Mouse (Mus musculus) midbrain, postnatal 0 days (tissue): ENCODE measurements around the gene Kl. TPM values are rescaled to one million over a fixed set of nuclear protein-coding genes. Genes with fewer than 3 reads are reported as not detected.

Source experiments
- ATAC-seq: fragments of 200-750 bp; cut with Nextera tagmentation; 2 replicates; pipeline ENCODE4 v1.8.0; 2017; ENCODE audit warnings: moderate number of reproducible peaks, mild to moderate bottlenecking, moderate TSS enrichment, moderate library complexity; ENCODE audit not compliant: low FRiP score
- DNase-seq: peaks from one replicate; pipeline ENCODE4 v3.0.0-alpha.2; 2015; ENCODE audit warnings: low spot score
- H3K27ac ChIP-seq: fragments of 300-500 bp; sonication (generic); 2 replicates; pipeline ENCODE4 v1.5.1; 2014; ENCODE audit warnings: low read depth, mild to moderate bottlenecking, low read length, mixed read lengths
- H3K27me3 ChIP-seq: fragments of 300-500 bp; sonication (generic); 2 replicates; pipeline ENCODE4 v1.6.1; 2014; ENCODE audit warnings: low read length, control low read depth, mixed read lengths; ENCODE audit not compliant: insufficient read depth
- H3K36me3 ChIP-seq: fragments of 300-500 bp; sonication (generic); 2 replicates; pipeline ENCODE4 v1.6.1; 2014; ENCODE audit warnings: low read length, control low read depth, mixed read lengths; ENCODE audit not compliant: insufficient read depth
- H3K4me1 ChIP-seq: fragments of 300-500 bp; sonication (generic); 2 replicates; pipeline ENCODE4 v1.6.1; 2014; ENCODE audit warnings: mild to moderate bottlenecking, control low read depth, antibody characterized with exemption, low read length, mixed read lengths; ENCODE audit not compliant: insufficient read depth
- H3K4me2 ChIP-seq: fragments of 300-500 bp; sonication (generic); 2 replicates; pipeline ENCODE4 v1.6.1; 2014; ENCODE audit warnings: low read depth, mild to moderate bottlenecking, low read length, mixed read lengths; ENCODE audit not compliant: poor library complexity, severe bottlenecking
- H3K4me3 ChIP-seq: fragments of 300-500 bp; sonication (generic); 2 replicates; pipeline ENCODE4 v1.5.1; 2014; ENCODE audit warnings: low read depth, mild to moderate bottlenecking, low read length, moderate library complexity
- H3K9ac ChIP-seq: fragments of 300-500 bp; sonication (generic); replicated peaks from 2 replicates; pipeline ENCODE4 v1.6.1; 2014; ENCODE audit warnings: mild to moderate bottlenecking, low read length, moderate library complexity, mixed read lengths; ENCODE audit not compliant: poor library complexity, severe bottlenecking
- H3K9me3 ChIP-seq: fragments of 300-500 bp; sonication (generic); 2 replicates; pipeline ENCODE4 v1.6.1; 2016; ENCODE audit warnings: low read length, control low read depth
- CTCF ChIP-seq: IDR thresholded peaks from 2 replicates; pipeline ENCODE4 v1.5.1; 2016; ENCODE audit warnings: antibody characterized with exemption, mild to moderate bottlenecking
- WGBS: fragments of 180-500 bp; shearing (Covaris S2); extraction: QIAGEN DNeasy Blood & Tissue Kit; methylation state at CpG from one replicate; pipeline ENCODE4 v1.1.7; 2014; 5-methylcytosine and 5-hydroxymethylcytosine counted together
- polyA plus RNA-seq: library from polyadenylated mRNA; unstranded; fragments of >200 nt; fragmentation: Nextera tagmentation; extraction: Ambion mirVana; gene quantifications from 2 replicates; pipeline ENCODE4 v1.2.1, GENCODE M21; 2015
- total RNA-seq: library from RNA; depleted of rRNA; stranded (reverse); fragments of >200 nt; gene quantifications from 2 replicates; pipeline ENCODE4 v1.2.3, GENCODE M21; 2014

The Kl gene
- total and polyA plus RNA-seq, 2 experiments from 2014 or later = 0.41 to 2.3 TPM

DNA sequence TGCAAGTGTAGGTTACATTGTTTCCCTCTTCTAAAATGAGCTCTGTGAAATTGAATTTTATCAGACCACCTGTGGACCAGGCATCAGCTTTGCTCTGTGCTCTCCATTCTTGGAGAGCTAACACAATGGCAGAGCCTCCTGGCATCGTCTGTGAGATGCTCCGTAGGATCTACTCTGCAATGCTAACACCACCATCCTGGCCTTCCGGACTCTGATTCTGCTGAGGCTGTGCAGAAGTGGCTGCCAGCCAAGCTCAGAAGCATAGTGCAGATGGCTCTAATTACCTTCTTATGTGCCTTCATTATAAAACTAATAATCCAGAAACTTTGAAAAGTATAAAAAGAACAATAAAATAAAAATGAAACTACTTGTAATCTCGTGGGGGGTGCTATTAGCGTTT lies 16.2 kb upstream of the Kl start:
- no peak overlapping the region for H3K4me3 ChIP-seq
- H3K27ac ChIP-seq = no peak overlapping the region
- H3K4me1 ChIP-seq = no peaks in the 10 kb centered on the region
- ATAC-seq (no peak), DNase-seq (peak; percentile 47)
- H3K9me3 ChIP-seq = no peaks in the 10 kb centered on the region
- no peaks in the 10 kb centered on the region for H3K27me3 ChIP-seq
- H3K9ac ChIP-seq = no peak overlapping the region
- H3K4me2 ChIP-seq = no peak overlapping the region
- WGBS = 45% methylated on average over 5 of the region's 5 CpGs
- TF ChIP-seq CTCF = no peak
- no peaks in the 10 kb centered on the region for H3K36me3 ChIP-seq

DNA sequence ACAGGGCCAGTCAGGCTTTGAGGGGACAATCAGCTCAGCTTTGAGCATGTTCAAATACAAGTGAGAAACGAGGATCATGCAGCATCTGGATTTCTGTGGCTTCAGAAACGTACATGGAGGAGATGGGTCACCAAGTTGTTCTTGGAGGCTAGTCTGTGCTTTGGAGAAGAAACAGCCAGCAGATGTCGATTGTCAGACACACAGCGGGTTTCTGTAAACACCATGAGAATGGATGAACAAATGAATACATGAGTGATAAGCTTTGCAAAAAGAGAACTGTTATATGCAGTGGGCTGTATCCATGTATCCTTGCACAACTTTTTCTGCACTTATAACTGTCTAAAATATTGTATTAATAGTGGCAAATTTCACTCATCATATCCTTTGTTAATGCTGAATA lies 15.6 kb upstream of the Kl start:
- no peak for ATAC-seq
- Histone ChIP-seq H3K4me3 (no peak overlapping the region), H3K9me3 (no peaks in the 10 kb centered on the region), H3K27ac (no peak overlapping the region), H3K4me2 (no peak overlapping the region), H3K27me3 (no peaks in the 10 kb centered on the region), H3K36me3 (no peaks in the 10 kb centered on the region), H3K4me1 (no peaks in the 10 kb centered on the region), H3K9ac (no peak overlapping the region)
- WGBS = 75% methylated on average over 4 of the region's 4 CpGs
- no peak for DNase-seq
- TF ChIP-seq CTCF = no peak

DNA sequence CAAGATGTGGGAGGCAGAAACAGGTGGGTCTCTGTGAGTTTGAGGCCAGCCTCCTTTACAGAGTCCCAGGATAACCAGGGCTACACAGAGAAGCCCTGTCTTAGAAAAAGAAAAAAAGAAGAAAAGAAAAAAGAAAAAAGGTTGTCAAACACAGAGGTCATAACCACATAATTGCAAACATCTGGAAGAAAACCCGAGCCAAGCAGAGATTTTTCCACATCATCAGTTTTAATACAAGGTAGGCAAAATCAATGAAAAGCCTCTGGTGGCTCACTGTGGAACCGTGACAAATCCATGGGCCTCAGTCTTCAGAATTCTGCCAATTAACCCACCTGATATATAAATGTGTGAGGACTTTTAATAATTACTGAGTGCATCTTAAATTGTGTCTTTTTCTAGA lies 14.9 kb upstream of the Kl start:
- Histone ChIP-seq H3K9ac (no peak overlapping the region), H3K4me3 (no peak overlapping the region), H3K4me1 (no peaks in the 10 kb centered on the region), H3K27ac (no peak overlapping the region), H3K27me3 (no peaks in the 10 kb centered on the region), H3K9me3 (no peaks in the 10 kb centered on the region), H3K4me2 (no peak overlapping the region), H3K36me3 (no peaks in the 10 kb centered on the region)
- ATAC-seq (no peak), DNase-seq (no peak)
- TF ChIP-seq CTCF = no peak
- 58% methylated on average over 2 of the region's 2 CpGs for WGBS

DNA sequence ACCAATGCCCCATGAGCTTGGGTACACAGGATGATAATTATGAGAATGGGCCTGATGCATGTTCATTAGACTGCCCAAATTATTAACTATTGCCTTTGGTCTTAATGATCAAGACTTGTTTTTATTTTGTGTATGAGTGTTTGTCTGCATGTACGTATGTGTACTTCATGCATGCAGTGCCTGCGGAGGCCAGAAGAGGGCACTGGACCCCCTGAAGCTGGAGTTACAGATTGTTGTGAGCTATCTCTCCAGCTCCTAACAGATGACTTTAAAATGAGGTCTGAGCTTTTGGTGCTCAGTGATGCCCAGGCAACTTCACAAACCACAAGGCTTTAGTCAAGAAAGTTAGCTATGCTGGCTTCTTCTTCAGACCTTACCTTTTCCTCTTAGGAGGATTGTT lies 6.8 kb upstream of the Kl start:
- ATAC-seq (no peak), DNase-seq (no peak)
- no peak overlapping the region for H3K4me2 ChIP-seq
- H3K27me3 ChIP-seq = no peaks in the 10 kb centered on the region
- no peaks in the 10 kb centered on the region for H3K9me3 ChIP-seq
- no peaks in the 10 kb centered on the region for H3K36me3 ChIP-seq
- 95% methylated on average over 2 of the region's 2 CpGs for WGBS
- no peak overlapping the region for H3K9ac ChIP-seq
- H3K4me1 ChIP-seq = no peaks in the 10 kb centered on the region
- peak; percentile 39 for TF ChIP-seq CTCF
- H3K4me3 ChIP-seq = no peak overlapping the region
- H3K27ac ChIP-seq = no peak overlapping the region

DNA sequence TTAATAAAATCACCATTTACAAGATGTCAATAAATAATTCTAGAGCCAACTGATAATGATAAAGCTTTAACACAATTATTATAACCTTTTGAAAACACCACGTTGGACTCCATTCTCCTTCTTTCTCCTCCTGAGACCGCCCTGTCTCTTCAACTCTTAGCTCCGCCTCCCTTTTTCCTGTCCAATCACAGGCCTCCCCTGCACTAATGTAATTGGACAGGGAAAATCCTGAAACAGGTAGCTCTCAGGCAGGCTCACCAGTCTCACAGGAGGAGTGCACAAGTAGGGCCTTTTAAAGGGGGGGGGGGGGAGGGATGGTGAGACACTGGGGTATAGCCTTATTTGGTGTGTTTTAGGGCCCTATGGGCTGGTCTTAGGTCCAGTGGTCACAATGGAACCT lies 3.3 kb upstream of the Kl start:
- no peak overlapping the region for H3K4me3 ChIP-seq
- no peak overlapping the region for H3K9ac ChIP-seq
- no peaks in the 10 kb centered on the region for H3K9me3 ChIP-seq
- H3K27ac ChIP-seq = no peak overlapping the region
- H3K4me1 ChIP-seq = no peaks in the 10 kb centered on the region; the same call in 1 of the 2 replicates
- TF ChIP-seq CTCF = no peak
- DNase-seq (no peak), ATAC-seq (no peak)
- H3K36me3 ChIP-seq = no peaks in the 10 kb centered on the region
- peaks cover 13% of the 10 kb centered on the region for H3K27me3 ChIP-seq
- no peak overlapping the region for H3K4me2 ChIP-seq
- 85% methylated on average over 3 of the region's 3 CpGs for WGBS

DNA sequence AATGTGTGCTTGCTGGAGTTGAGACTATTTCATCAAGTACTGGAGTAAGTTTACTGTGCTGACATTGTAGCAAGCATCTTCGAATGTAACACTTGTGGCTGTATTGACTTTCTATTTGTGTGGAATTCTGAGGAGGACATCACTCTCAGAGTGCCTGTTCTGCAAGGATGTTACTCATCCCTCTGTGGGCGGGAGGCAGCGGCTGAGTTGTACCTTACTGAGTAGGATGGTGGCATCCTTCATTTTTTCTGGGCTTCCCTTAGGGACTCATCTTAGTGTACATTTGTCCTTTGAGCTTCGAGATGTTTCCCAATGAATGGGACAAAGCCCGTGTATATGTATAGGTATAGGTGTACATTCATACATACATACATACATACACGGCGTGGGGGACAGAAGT lies 1.1 kb upstream of the Kl start:
- H3K27me3 ChIP-seq = peaks cover 15% of the 10 kb centered on the region
- no peak for TF ChIP-seq CTCF
- H3K9me3 ChIP-seq = no peaks in the 10 kb centered on the region
- no peak overlapping the region for H3K9ac ChIP-seq
- no peak overlapping the region for H3K4me2 ChIP-seq
- WGBS = 89% methylated on average over 7 of the region's 7 CpGs
- no peak overlapping the region for H3K27ac ChIP-seq
- no peak overlapping the region for H3K4me3 ChIP-seq
- DNase-seq (no peak), ATAC-seq (no peak)
- H3K36me3 ChIP-seq = no peaks in the 10 kb centered on the region
- no peaks in the 10 kb centered on the region; the same call in 1 of the 2 replicates for H3K4me1 ChIP-seq
